Mouse (Mus musculus) lung, postnatal 36 days (tissue): ENCODE measurements around the gene Gm7137.
"Not testable (repeated sequence)": the region's sequence is repeated elsewhere in the genome, so short reads cannot be mapped to it uniquely, and the experiment has no call there.

Experiments
- DNase-seq: peaks from one replicate; pipeline ENCODE4 v3.0.0; 2022; ENCODE audit warnings: mixed read lengths

Gene Gm7137

GRCm38 (mm10) chr10:77787876-77788275 lies at the start of gene Gm7137:
Gm7137 (minus strand) TSS chr10:77788200.
- not testable (repeated sequence) for DNase-seq

- no peak for DNase-seq
Observed at GRCm38 (mm10) chr10:77835647-77836046, 47.6 kb upstream of the Gm7137 start, which contains the start of gene Krtap10-10. Krtap10-10 (plus strand) TSS chr10:77835947.

- peak; percentile 2 for DNase-seq
Observed at GRCm38 (mm10) chr10:77826951-77827350, 39.0 kb upstream of the Gm7137 start, which contains the start of gene Krtap10-4. Krtap10-4 (minus strand) TSS chr10:77827095.

GRCm38 (mm10) chr10:77819203-77819602 lies 31.2 kb upstream of the Gm7137 start:
- DNase-seq = no peak

- no peak for DNase-seq
Observed at GRCm38 (mm10) chr10:77818523-77818922, 30.5 kb upstream of the Gm7137 start.

- peak; percentile 39 for DNase-seq
Observed at GRCm38 (mm10) chr10:77815514-77815913, 27.5 kb upstream of the Gm7137 start.

GRCm38 (mm10) chr10:77814382-77814781 lies 26.4 kb upstream of the Gm7137 start, which contains the start of gene Gm2696:
Gm2696 (plus strand) TSS chr10:77814682.
- no peak for DNase-seq

GRCm38 (mm10) chr10:77811743-77812142 lies 23.7 kb upstream of the Gm7137 start, which contains the start of gene Gm9507:
Gm9507 (minus strand) TSS chr10:77811843.
- DNase-seq = no peak

- no peak for DNase-seq
Observed at GRCm38 (mm10) chr10:77804095-77804494, 16.1 kb upstream of the Gm7137 start.

GRCm38 (mm10) chr10:77798921-77799508 lies 11.0 kb upstream of the Gm7137 start, which contains the start of gene Gm19668:
Gm19668 (minus strand) TSS chr10:77799133.
- DNase-seq = no peak

GRCm38 (mm10) chr10:77798164-77798920 lies 10.3 kb upstream of the Gm7137 start:
- DNase-seq = not testable (repeated sequence)

GRCm38 (mm10) chr10:77797677-77798076 lies 9.7 kb upstream of the Gm7137 start:
- DNase-seq = no peak

- no peak for DNase-seq
Observed at GRCm38 (mm10) chr10:77794976-77795375, 7.0 kb upstream of the Gm7137 start, which contains the start of gene Gm9639. Gm9639 (minus strand) TSS chr10:77795076.

GRCm38 (mm10) chr10:77788621-77789020 lies 621 bp upstream of the Gm7137 start:
- DNase-seq = no peak

GRCm38 (mm10) chr10:77783396-77783795 lies 4.6 kb downstream of the Gm7137 start:
- not testable (repeated sequence) for DNase-seq

GRCm38 (mm10) chr10:77782442-77782841 lies 5.6 kb downstream of the Gm7137 start, which contains the start of gene Gm3250:
Gm3250 (minus strand) TSS chr10:77782542.
- not testable (repeated sequence) for DNase-seq

- DNase-seq = not testable (repeated sequence)
Observed at GRCm38 (mm10) chr10:77776844-77777243, 11.2 kb downstream of the Gm7137 start, which contains the start of gene Gm7138. Gm7138 (minus strand) TSS chr10:77776944.

GRCm38 (mm10) chr10:77772142-77772541 lies 15.9 kb downstream of the Gm7137 start:
- not testable (repeated sequence) for DNase-seq

- not testable (repeated sequence) for DNase-seq
Observed at GRCm38 (mm10) chr10:77771225-77771624, 16.8 kb downstream of the Gm7137 start, which contains the start of gene Gm3238. Gm3238 (minus strand) TSS chr10:77771325.

- DNase-seq = no peak
Observed at GRCm38 (mm10) chr10:77769727-77770126, 18.3 kb downstream of the Gm7137 start.

- not testable (repeated sequence) for DNase-seq
Observed at GRCm38 (mm10) chr10:77759582-77759981, 28.4 kb downstream of the Gm7137 start, which contains the start of gene Gm3233. Gm3233 (minus strand) TSS chr10:77759682.

- no peak for DNase-seq
Observed at GRCm38 (mm10) chr10:77753448-77753847, 34.6 kb downstream of the Gm7137 start.

GRCm38 (mm10) chr10:77752312-77752711 lies 35.7 kb downstream of the Gm7137 start:
- DNase-seq = not testable (repeated sequence)
